Mouse (Mus musculus) WW6 (cell line): ENCODE measurements around the gene Hrasls.
A peak's percentile ranks its signal among the peaks of the same experiment; 100 is the strongest.

Source experiments
- DNase-seq: peaks from one replicate; pipeline ENCODE4 v3.0.0-alpha.2; 2013; ENCODE audit warnings: low read depth, low spot score

Hrasls gene

GRCm38 (mm10) chr16:29209605-29210411 lies at the start of gene Hrasls:
TSS of gene Hrasls (plus strand) at chr16:29209695.
- DNase-seq = peak; percentile 18

DNA sequence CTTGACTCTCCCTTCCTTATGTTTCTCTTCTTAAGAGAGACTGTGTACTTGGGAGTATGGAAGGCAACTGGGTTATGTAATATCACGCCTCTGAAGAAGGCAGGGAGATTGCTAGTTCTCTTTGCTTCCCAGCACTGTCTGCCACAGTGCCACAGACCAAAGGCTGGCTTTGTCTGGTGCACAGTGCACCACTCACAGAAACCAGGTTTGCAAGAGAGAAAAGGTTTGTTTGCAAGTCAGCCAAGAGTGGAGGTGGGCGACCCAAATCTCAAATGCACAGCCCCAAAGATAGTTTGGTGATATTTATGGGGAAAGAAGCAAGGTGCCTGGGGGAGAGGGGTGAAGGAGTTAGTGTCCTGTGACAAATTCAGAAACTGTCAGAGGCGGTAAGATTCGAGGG lies 47.2 kb upstream of the Hrasls start:
- no peak for DNase-seq

DNA sequence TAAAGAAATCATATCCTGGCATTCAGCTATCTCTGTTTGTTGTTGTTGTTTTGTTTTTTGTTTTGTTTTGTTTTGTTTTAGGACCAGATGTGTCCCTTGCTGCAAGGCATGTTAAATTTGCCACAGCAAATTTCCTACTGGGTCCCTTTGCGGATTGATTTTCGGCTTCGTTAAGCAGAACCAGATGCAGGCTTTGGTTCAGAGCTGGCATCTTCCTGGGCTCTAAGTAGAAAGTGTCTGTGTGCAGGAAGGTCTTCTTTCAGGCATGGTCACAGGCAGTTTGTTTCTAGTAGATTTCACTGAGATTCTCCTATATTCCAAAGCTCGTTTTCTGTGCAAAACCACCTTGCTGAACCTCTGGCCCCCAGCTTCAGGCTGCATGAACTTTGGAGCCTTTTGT lies 42.4 kb upstream of the Hrasls start:
- no peak for DNase-seq

DNA sequence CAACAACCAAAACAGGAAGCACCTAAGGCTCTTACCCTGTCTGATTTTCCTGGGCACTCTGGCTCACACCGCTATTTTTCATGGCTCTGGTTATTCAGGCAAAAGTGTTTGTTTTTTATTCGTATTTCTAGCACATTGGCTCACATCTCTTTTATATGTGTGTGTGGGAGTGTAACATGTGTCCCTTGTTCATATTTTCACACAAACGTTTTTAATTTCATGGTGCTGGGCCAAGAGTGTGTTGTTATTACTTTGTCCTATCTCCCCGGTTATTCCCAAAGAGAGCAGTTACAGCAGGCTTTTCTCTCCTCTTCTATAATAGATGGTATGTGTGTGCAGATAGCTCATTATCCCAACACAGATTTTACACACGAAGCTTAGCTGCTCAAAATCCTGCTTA lies 37.8 kb upstream of the Hrasls start:
- DNase-seq = no peak

DNA sequence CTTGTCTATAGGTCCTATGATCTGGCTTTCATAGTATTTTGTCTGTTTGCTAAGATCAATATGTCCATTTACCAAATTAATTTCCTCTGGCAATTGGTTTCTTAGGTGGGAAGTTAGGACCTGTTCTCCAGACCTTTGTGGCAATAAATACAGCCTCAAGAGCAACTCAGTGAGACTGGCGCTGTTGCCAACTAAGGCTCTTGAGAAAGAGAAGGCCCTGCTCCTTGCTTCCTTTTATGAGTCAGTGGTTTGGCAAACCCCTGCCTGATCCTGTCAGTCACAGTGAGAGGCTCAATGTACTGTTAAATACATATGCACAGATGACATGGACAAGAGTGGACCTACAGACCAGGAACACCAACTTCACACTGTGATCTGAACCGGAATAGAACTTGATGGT lies 36.3 kb upstream of the Hrasls start:
- DNase-seq = no peak

DNA sequence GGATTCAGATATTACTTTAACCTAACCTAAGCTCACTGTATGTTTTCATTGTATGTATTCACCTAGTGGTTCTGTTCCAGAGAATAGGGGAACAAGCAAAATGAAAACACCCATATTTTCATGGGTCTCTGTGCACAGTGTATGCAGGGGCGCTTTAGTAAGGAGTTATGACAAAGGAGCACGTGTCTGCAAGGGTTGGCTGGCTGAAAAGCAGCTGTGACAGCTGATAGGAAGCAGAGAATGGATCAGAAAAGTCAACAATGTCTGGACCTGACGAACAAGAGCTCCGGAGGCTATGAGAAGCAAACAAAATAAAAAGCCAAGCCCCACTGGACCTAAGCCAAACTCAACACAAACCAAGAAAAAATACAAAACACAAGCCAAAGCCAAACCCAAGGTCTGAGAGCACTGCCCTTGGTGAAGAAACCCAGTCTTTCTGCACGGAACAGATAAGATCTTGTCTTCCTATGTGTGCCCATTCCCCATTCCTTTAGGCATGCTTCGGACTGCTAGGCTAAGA lies 34.6 kb upstream of the Hrasls start:
- no peak for DNase-seq

- DNase-seq = no peak
Observed at GRCm38 (mm10) chr16:29192911-29193310, 16.6 kb upstream of the Hrasls start.

GRCm38 (mm10) chr16:29193981-29194380 lies 15.5 kb upstream of the Hrasls start:
- DNase-seq = no peak

- DNase-seq = no peak
Observed at GRCm38 (mm10) chr16:29195156-29195555, 14.3 kb upstream of the Hrasls start.

- no peak for DNase-seq
Observed at GRCm38 (mm10) chr16:29198461-29198860, 11.0 kb upstream of the Hrasls start.

DNA sequence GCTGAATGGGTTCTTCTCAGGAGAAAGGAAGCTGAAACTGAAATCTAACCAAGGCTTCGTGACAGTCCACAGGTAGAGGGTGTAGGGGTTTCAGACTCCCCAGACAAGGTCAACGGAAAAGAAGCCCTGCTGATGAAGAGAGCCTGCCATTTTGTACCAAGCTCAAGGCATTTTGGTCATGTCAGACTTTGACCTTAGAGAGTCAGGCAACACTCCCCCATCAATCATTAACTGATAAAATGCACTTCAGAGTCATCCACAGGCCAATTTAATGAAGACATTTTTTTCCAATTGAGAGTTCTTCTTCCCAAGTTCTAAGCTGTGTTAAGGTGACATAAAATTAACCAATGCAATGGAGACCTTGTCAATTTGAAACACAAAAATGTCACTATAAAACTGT lies 8.3 kb upstream of the Hrasls start:
- DNase-seq = no peak

GRCm38 (mm10) chr16:29204875-29205274 lies 4.6 kb upstream of the Hrasls start:
- no peak for DNase-seq

GRCm38 (mm10) chr16:29205581-29205980 lies 3.9 kb upstream of the Hrasls start:
- DNase-seq = no peak

DNA sequence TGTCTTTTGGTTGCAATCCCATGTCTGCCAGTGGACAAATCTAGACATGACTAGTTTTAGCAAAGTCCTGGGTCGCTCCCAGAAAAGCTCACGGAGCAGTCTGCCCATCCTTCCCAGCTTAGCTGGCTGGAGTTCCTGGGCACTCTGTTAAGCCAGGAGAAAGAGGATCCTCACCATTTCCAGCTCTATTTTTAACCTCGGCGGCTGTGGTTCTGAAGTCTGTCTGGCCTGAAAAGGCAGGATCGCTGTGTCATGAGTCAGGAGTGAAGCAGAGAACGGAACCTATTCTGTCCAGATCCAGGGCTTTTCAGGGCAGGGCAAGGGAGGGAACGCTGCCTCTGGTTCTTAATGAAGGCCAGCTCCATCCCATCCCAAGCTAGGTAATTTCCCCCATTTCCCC lies 654 bp upstream of the Hrasls start:
- DNase-seq = no peak

- no peak for DNase-seq
Observed at GRCm38 (mm10) chr16:29216395-29217295, 7.2 kb downstream of the Hrasls start.

DNA sequence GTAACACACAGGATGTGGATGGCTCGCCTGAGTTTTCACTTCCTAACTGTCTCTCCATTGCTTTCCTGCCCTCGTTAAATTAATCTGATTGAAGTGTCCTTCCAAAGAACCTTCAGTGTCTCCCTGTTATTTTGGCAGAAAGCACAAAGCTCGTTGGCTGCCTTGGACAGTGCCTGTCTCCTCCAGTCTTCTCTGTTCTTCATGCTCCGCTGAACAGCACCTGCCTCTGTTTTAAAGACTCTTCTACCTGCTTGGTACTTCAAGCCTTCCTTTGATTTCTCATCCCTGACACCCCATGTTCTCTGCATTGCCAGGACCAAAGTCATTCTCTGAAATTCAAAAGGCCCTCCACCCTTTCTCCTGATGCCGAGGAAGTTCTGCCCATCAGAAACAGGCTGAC lies 26.5 kb downstream of the Hrasls start:
- DNase-seq = no peak

DNA sequence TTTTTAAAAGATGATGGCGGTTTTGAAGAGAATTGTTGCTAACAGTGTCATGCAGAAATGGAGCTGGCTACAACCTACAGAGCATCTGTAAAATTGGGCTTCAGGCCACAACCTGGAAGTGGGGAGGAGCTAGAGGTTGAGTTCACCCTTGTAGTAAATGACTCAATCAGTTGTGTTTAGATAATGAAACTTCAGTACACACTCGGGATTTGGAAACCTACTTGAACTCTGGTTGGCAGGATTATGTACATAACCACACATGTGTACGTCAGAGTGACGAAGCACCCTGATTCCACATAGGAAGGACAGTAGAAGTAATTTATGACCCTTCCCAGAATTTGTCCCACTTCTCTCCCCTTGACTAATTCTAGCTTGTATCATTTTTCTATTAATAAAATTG lies 44.8 kb downstream of the Hrasls start:
- no peak for DNase-seq
